Mouse (Mus musculus) heart, embryonic 16.5 days (tissue): ENCODE results near the gene Nkx1-1. TPM values are rescaled to one million over a fixed set of nuclear protein-coding genes. Genes with fewer than 3 reads are reported as not detected.

ENCODE experiments used
- ATAC-seq: fragments of 200-750 bp; cut with Nextera tagmentation; replicated peaks from 2 replicates; pipeline ENCODE4 v1.8.0; 2017; ENCODE audit warnings: moderate number of reproducible peaks; ENCODE audit not compliant: insufficient read depth, low FRiP score; ENCODE audit errors: extremely low read depth
- H3K27ac ChIP-seq: fragments of 300-500 bp; sonication (generic); 2 replicates; pipeline ENCODE4 v1.5.1; 2014; ENCODE audit warnings: mild to moderate bottlenecking, low read length, control low read depth, moderate library complexity
- H3K27me3 ChIP-seq: fragments of 300-500 bp; sonication (generic); 2 replicates; pipeline ENCODE4 v1.6.1; 2014; ENCODE audit warnings: low read length, mixed read lengths; ENCODE audit not compliant: control insufficient read depth, insufficient read depth
- H3K36me3 ChIP-seq: fragments of 300-500 bp; sonication (generic); 2 replicates; pipeline ENCODE4 v1.6.1; 2014; ENCODE audit not compliant: control insufficient read depth, insufficient read depth
- H3K4me1 ChIP-seq: fragments of 300-500 bp; sonication (generic); 2 replicates; pipeline ENCODE4 v1.6.1; 2014; ENCODE audit warnings: low read length, mixed read lengths; ENCODE audit not compliant: control insufficient read depth, insufficient read depth
- H3K4me2 ChIP-seq: fragments of 300-500 bp; sonication (generic); 2 replicates; pipeline ENCODE4 v1.6.1; 2014; ENCODE audit warnings: low read depth, mild to moderate bottlenecking, control low read depth, low read length
- H3K4me3 ChIP-seq: fragments of 300-500 bp; sonication (generic); 2 replicates; pipeline ENCODE4 v1.5.1; 2014; ENCODE audit warnings: mild to moderate bottlenecking, control low read depth, low read length
- H3K9ac ChIP-seq: fragments of 300-500 bp; sonication (generic); 2 replicates; pipeline ENCODE4 v1.6.1; 2014; ENCODE audit warnings: low read length, control low read depth
- H3K9me3 ChIP-seq: fragments of 300-500 bp; sonication (generic); replicated peaks from 2 replicates; pipeline ENCODE4 v1.6.1; 2016; ENCODE audit warnings: low read length; ENCODE audit not compliant: control insufficient read depth
- WGBS: fragments of 180-500 bp; shearing (Covaris S2); extraction: QIAGEN DNeasy Blood & Tissue Kit; methylation state at CpG from one replicate; pipeline ENCODE4 v1.1.7; 2014; 5-methylcytosine and 5-hydroxymethylcytosine counted together
- polyA plus RNA-seq: library from polyadenylated mRNA; unstranded; fragments of >200 nt; fragmentation: Nextera tagmentation; extraction: Ambion mirVana; gene quantifications from 2 replicates; pipeline ENCODE4 v1.2.1, GENCODE M21; 2015

Gene Nkx1-1
- polyA plus RNA-seq, 1 experiment from 2014 or later = not detected

- Histone ChIP-seq H3K4me1 (peaks cover 2% of the 10 kb centered on the region; the same call in 1 of the 2 replicates), H3K4me2 (no peak overlapping the region), H3K27ac (no peak overlapping the region), H3K9me3 (no peaks in the 10 kb centered on the region), H3K27me3 (peaks cover 53% of the 10 kb centered on the region), H3K4me3 (no peak overlapping the region), H3K36me3 (no peaks in the 10 kb centered on the region), H3K9ac (no peak overlapping the region)
- WGBS = 49% methylated on average over 9 of the region's 9 CpGs
- ATAC-seq = no peak
Measured at GRCm38 (mm10) chr5:33443794-33444193, 10.0 kb upstream of the Nkx1-1 start.

- 7% methylated on average over 56 of the region's 56 CpGs for WGBS
Measured at GRCm38 (mm10) chr5:33442927-33443710, 9.3 kb upstream of the Nkx1-1 start.

GRCm38 (mm10) chr5:33438214-33438613 lies 4.4 kb upstream of the Nkx1-1 start:
- Histone ChIP-seq H3K4me1 (peaks cover 8% of the 10 kb centered on the region), H3K9ac (no peak overlapping the region), H3K27me3 (peaks cover 79% of the 10 kb centered on the region), H3K4me3 (no peak overlapping the region), H3K36me3 (no peaks in the 10 kb centered on the region), H3K9me3 (no peaks in the 10 kb centered on the region), H3K27ac (no peak overlapping the region), H3K4me2 (no peak overlapping the region)
- peak; percentile 83 for ATAC-seq
- WGBS = 2% methylated on average over 23 of the region's 23 CpGs

More at GRCm38 (mm10) chr5:33442927-33443710, 9.3 kb upstream of the Nkx1-1 start:
- Histone ChIP-seq H3K27ac (no peak overlapping the region), H3K4me3 (peak overlapping the region; percentile 34), H3K4me2 (peak overlapping the region; percentile 60), H3K9ac (peak overlapping the region; percentile 46), H3K27me3 (peaks cover 54% of the 10 kb centered on the region), H3K4me1 (peaks cover 2% of the 10 kb centered on the region; the same call in 1 of the 2 replicates), H3K36me3 (no peaks in the 10 kb centered on the region), H3K9me3 (no peaks in the 10 kb centered on the region)
- ATAC-seq = no peak

- peaks cover 82% of the 10 kb centered on the region for H3K27me3 ChIP-seq
- H3K4me3 ChIP-seq = no peak overlapping the region
- H3K9me3 ChIP-seq = no peaks in the 10 kb centered on the region
- no peak overlapping the region for H3K9ac ChIP-seq
- no peak for ATAC-seq
- no peak overlapping the region for H3K4me2 ChIP-seq
- no peaks in the 10 kb centered on the region for H3K36me3 ChIP-seq
- 2% methylated on average over 4 of the region's 4 CpGs for whole genome bisulfite sequencing
- H3K27ac ChIP-seq = no peak overlapping the region
- H3K4me1 ChIP-seq = peaks cover 15% of the 10 kb centered on the region
Measured at GRCm38 (mm10) chr5:33435941-33436340, 2.2 kb upstream of the Nkx1-1 start.

GRCm38 (mm10) chr5:33435151-33435550 lies 1.4 kb upstream of the Nkx1-1 start:
- Histone ChIP-seq H3K27me3 (peaks cover 86% of the 10 kb centered on the region), H3K9me3 (no peaks in the 10 kb centered on the region), H3K9ac (no peak overlapping the region), H3K4me3 (no peak overlapping the region), H3K27ac (no peak overlapping the region), H3K4me2 (no peak overlapping the region), H3K4me1 (peaks cover 18% of the 10 kb centered on the region), H3K36me3 (no peaks in the 10 kb centered on the region)
- 2% methylated on average over 26 of the region's 26 CpGs for WGBS
- no peak for ATAC-seq

- H3K9ac ChIP-seq = no peak overlapping the region
- H3K4me1 ChIP-seq = peaks cover 18% of the 10 kb centered on the region
- no peak overlapping the region for H3K27ac ChIP-seq
- H3K36me3 ChIP-seq = no peaks in the 10 kb centered on the region
- peak overlapping the region; percentile 43 for H3K4me3 ChIP-seq
- H3K9me3 ChIP-seq = no peaks in the 10 kb centered on the region
- 1% methylated on average over 60 of the region's 60 CpGs for WGBS
- no peak for ATAC-seq
- peaks cover 93% of the 10 kb centered on the region for H3K27me3 ChIP-seq
- H3K4me2 ChIP-seq = peak overlapping the region; percentile 50
Measured at GRCm38 (mm10) chr5:33434141-33434780, 485 bp upstream of the Nkx1-1 start.

- H3K4me1 ChIP-seq = peaks cover 18% of the 10 kb centered on the region
- H3K9ac ChIP-seq = no peak overlapping the region
- no peak for ATAC-seq
- H3K27me3 ChIP-seq = peaks cover 100% of the 10 kb centered on the region
- no peak overlapping the region for H3K4me2 ChIP-seq
- no peaks in the 10 kb centered on the region for H3K9me3 ChIP-seq
- H3K27ac ChIP-seq = no peak overlapping the region
- 1% methylated on average over 39 of the region's 39 CpGs for WGBS
- no peaks in the 10 kb centered on the region for H3K36me3 ChIP-seq
- H3K4me3 ChIP-seq = no peak overlapping the region
Measured at GRCm38 (mm10) chr5:33432057-33432935, 1.5 kb downstream of the Nkx1-1 start.

- Histone ChIP-seq H3K4me2 (peak overlapping the region; percentile 56), H3K4me1 (peaks cover 18% of the 10 kb centered on the region), H3K36me3 (no peaks in the 10 kb centered on the region), H3K9ac (no peak overlapping the region), H3K4me3 (peak overlapping the region; percentile 35), H3K9me3 (no peaks in the 10 kb centered on the region), H3K27ac (no peak overlapping the region), H3K27me3 (peaks cover 95% of the 10 kb centered on the region)
- no peak for ATAC-seq
- WGBS = 1% methylated on average over 77 of the region's 77 CpGs
Measured at GRCm38 (mm10) chr5:33431173-33432005, 2.4 kb downstream of the Nkx1-1 start.
